Mouse (Mus musculus) spleen, adult 12 weeks (tissue): ENCODE results near the gene Ambra1.

Experiments
- DNase-seq: peaks from one replicate; pipeline ENCODE4 v3.0.0; 2022; ENCODE audit warnings: low spot score

Gene Ambra1

DNA sequence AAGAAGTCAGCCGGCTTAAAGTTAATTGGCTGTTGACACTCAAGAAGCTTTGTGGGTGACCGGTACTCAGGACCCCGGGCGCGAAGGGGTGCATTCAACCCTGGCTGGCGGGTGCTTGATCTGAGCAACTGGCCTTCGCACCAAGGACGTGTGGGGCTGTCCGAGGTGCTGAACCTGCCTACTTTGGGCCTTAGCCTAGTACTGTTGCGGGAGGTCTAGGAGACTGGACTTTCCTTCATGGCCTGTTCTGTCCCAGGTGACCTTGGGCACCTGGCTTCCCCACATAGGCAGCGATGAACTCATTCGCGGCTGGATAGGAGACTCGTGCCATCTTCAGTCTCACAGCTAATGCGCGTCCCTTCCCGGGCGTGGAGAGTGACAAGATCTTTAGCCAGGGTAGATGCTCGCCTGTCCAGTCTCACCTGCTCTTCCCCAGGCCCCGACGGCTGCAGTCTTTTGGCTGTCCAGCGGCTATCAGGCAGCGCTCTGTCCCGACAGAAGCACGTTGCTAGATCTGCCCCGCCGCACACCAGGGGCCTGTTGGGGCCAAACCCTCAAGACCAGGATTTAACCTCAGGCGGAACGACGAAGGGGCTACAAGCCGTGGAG, 191.4 kb downstream of the Ambra1 start:
- no peak for DNase-seq

DNA sequence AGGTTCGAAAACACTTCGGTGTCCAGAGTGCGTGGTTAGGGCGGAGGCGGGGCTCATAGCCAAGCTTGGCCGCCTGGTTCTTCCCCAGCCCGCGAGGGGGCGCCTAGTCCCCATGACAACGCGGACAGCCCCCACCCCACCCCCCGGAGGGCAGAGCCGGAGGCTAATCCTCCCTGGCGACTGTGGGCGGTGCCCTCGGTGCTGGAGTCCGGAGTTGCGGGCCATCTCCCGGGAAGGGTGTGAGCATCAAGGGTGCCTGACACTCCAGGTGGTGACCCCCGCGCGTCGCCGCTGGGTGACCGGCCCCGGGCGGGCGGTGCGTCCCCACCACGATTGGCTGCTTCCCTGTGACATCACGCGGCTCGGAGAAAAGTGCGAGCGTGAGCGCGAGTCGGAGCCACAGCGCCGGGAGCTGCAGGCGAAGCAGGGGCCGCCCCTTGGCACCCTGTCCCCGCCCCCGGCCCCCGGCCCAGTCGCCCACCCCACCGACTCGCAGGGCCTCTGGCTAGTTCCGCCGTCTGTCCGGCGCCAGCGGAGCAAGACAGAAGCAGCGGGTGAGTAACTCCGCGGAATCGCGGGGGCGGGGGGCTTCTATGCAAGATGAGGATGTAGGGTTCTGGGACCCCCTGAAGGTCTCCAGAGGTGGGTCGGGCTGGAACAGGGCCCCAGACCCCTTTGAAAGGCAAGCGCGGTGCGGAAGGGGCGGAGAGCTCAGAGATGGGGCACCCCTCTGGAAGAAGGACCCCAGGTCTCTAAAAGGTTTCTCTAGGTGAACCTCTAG, 192.0 kb downstream of the Ambra1 start:
- peak; percentile 1 for DNase-seq

DNA sequence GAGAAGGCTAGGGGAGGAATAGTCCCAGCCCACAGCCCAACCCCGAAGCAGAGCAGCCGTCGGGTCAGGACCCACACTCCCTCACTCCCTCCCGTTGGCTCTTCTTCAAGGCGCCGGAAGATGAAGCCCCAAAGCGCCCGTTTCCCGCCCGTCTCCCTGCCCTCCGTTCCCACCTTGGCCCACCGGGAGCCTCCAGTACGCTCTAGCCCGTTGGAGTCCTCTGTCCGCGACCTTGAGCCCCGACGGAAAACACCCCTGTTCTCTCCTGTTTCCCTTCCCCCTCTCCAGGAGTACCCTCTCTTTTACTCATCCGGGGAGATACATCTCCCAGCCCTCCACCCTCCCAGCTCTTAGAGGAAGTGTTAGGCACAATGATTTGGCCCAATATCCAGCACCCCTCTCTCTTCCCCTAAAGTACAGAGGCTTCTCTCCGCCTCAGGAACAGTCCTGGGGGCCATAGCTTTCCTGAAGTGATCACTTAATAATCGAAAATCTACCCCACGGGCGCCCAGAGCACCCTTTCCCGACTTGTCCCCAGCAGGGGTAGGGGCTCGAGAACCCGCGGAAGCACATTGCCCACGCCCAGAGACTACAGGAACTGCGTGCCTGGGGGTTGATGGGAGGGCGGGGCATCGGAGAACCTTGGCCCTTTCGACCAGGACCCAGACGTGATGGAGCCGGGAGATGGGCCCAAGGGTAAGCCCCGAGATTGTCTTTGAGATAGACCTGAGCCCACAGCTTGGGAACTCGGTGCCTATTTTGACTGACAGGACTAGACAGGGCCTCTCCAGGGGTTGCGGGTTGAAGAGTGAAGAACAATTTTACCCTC, 192.9 kb downstream of the Ambra1 start:
- no peak for DNase-seq

GRCm38 (mm10) chr2:91923415-91924337, 193.7 kb downstream of the Ambra1 start:
- DNase-seq = no peak

DNA sequence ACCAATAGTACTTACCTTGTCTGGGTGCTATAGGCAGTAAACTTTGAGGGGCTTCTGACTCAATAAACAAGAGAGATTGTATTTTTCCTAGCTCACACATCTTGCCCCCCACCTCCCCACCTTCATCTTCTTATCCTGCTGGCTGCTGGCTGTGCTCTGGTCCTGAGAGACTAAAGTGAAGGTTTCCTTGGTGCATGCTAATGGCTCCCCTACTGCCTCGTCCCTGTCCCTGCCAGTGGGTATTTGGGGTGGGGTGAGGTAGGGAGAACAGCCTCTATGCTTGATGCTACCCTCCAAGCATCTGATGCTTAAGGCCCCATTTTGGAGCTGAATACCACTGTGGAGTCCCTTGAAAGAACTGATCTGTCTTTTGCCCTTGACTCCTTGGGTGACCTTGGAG, 194.8 kb downstream of the Ambra1 start:
- no peak for DNase-seq

DNA sequence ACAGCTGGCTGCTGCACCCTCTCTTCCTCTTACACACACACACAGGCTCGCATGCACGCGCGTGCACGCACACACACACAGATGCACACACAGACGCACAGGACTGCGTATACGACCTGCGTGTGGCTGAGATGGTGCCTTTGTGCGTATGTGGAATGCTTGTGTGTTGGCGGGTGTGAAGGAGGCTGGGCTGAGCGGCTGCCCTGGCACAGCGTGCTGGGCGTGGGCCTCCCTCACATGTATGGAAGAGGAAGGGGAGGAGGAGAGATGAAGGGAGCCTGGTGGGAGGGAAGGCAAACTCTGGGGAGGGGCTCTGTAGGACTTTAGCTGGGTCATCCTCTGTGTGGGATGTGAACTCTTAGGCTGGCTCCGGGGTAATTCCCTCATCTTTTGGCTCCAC, 195.5 kb downstream of the Ambra1 start:
- DNase-seq = no peak

- no peak for DNase-seq
Observed at GRCm38 (mm10) chr2:91926949-91927348, 197.0 kb downstream of the Ambra1 start, which contains the start of gene Chrm4. Gene Chrm4, plus strand, starts transcription at chr2:91927249.

DNA sequence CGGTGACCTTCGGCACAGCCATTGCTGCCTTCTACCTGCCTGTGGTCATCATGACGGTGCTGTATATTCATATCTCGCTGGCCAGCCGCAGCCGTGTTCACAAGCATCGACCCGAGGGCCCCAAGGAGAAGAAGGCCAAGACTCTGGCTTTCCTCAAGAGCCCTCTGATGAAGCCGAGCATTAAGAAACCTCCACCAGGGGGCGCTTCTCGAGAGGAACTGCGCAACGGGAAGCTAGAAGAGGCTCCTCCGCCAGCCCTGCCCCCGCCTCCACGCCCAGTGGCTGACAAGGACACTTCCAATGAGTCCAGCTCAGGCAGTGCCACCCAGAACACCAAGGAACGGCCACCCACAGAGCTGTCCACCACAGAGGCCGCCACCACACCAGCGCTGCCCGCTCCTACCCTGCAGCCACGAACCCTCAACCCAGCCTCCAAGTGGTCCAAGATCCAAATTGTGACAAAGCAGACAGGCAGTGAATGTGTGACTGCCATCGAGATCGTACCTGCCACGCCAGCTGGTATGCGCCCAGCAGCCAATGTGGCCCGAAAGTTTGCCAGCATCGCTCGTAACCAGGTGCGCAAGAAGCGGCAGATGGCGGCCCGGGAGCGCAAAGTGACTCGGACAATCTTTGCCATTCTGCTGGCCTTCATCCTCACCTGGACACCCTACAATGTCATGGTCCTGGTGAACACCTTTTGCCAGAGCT, 198.0 kb downstream of the Ambra1 start:
- DNase-seq = peak; percentile 54

DNA sequence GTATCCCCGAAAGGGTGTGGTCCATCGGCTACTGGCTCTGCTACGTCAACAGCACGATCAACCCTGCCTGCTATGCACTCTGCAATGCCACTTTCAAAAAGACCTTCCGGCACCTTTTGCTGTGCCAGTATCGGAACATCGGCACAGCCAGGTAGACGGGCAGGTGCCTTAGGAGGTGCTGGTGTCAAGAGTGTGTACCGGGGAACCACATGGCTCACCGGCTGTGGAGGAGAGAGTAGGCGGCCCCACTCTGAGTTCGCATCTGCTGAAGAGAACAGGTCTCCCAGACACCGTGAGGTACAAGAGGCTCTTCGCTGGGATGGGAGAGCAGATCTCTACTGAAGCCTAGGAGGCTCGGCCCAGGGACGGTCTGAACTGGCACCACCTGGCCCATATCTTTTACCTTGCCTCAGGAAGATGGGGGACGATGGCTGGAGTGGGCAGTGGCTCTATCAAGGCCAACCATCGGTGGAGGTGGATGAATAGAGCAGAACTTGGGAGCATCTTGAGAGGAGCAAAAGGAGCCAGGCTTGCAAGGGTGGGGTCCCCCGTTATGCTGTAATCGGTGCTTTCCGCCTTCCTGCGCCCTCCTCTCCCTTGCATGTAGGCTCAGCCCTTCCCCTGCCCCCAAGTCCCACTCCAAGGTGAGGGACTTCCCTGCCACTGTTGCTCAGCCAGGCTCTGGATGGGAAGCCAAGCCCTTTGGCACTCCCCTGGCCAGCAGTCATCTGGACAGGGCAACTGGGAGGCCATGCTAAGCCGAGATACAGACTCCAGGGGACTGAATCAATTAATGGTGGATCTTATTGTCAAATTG, 198.8 kb downstream of the Ambra1 start:
- DNase-seq = no peak

GRCm38 (mm10) chr2:91929455-91929854, 199.5 kb downstream of the Ambra1 start:
- no peak for DNase-seq

GRCm38 (mm10) chr2:91929936-91930335, 200.0 kb downstream of the Ambra1 start:
- DNase-seq = no peak

- DNase-seq = no peak
Observed at GRCm38 (mm10) chr2:91930761-91931291, 200.9 kb downstream of the Ambra1 start.

GRCm38 (mm10) chr2:91931328-91932159, 201.6 kb downstream of the Ambra1 start:
- DNase-seq = no peak

GRCm38 (mm10) chr2:91932160-91932711, 202.3 kb downstream of the Ambra1 start, which contains the start of gene Mdk:
Gene Mdk, minus strand, starts transcription at chr2:91932297.
- DNase-seq = no peak

- no peak for DNase-seq
Observed at GRCm38 (mm10) chr2:91932737-91933350, 202.9 kb downstream of the Ambra1 start.

DNA sequence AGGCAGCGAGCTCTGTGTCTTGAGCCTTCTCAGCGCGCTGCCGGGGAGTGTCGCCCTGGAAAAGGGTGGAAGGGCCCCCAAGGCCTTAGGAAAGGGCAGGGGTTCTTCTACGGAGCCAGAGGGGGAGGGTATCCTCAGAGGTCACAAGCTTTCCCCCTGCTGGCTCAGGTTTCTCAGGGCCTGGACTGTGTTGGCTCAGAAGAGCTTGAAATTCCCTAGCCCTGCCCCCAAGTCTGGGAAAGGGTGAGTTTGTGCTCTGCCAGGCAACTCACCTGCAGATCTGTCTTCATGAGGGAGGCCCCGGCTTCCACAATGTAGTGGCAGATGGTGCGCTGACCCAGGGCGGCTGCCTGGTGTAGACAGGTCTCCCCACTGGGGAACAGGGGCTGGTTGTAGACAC, 203.5 kb downstream of the Ambra1 start:
- no peak for DNase-seq

DNA sequence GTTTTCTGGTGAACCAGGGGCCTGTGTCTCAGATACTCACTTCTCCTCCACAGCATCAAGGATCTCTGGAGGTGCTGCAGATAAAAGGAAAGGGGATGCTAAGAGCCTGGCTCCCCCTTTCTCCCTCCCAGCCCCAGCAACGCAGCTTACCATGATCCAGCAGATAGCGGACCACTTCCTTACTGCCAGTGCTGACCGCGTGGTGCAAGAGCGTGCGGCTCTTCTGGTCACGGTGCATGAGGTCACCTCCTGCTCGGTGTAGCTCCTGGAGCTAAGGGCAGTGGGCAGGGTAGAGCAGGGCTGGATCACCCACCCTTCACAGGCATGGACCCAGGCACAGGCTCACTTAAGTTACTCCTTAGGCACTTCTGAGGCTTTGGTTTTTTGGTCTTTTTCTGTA, 204.1 kb downstream of the Ambra1 start:
- no peak for DNase-seq
